Mouse (Mus musculus): Measurements from ENCODE around the gene Mmel1. TPM values are rescaled to one million over a fixed set of nuclear protein-coding genes. Genes with fewer than 3 reads are reported as not detected.

Mmel1 gene
- polyA plus RNA-seq, 1 experiment from 2014 or later = 0.41 TPM

- 0 out of 2 replicates have a peak overlapping the region, but pooled peaks have one; percentile 54 for H3K4me3 ChIP-seq
- no peaks in the 10 kb centered on the region for H3K36me3 ChIP-seq
- peaks cover 6% of the 10 kb centered on the region for H3K4me1 ChIP-seq
- WGBS = 59% methylated on average over 12 of the region's 12 CpGs
- peak overlapping the region; percentile 88 for H3K4me2 ChIP-seq (replicated peaks)
- ATAC-seq (ENCODE audit: low FRiP score) = no peak
- no peak overlapping the region for H3K27ac ChIP-seq
- H3K9me3 ChIP-seq (replicated peaks) = no peaks in the 10 kb centered on the region
- H3K9ac ChIP-seq = no peak overlapping the region
- H3K27me3 ChIP-seq = peaks cover 27% of the 10 kb centered on the region
These were observed 14.6 kb upstream of the Mmel1 start for GRCm38 (mm10) chr4:154854676-154855345.

- Histone ChIP-seq H3K9ac (peak overlapping the region; percentile 69), H3K9me3 (replicated peaks) (no peaks in the 10 kb centered on the region), H3K4me3 (peak overlapping the region; percentile 54), H3K27me3 (peaks cover 27% of the 10 kb centered on the region), H3K4me1 (peaks cover 6% of the 10 kb centered on the region), H3K36me3 (no peaks in the 10 kb centered on the region), H3K4me2 (replicated peaks) (peak overlapping the region; percentile 88), H3K27ac (peak overlapping the region; percentile 79)
- WGBS = under 1% methylated on average over 94 of the region's 110 CpGs
- peak; percentile 96 for ATAC-seq (ENCODE audit: low FRiP score)
These were observed 13.5 kb upstream of the Mmel1 start for GRCm38 (mm10) chr4:154855721-154856479.

GRCm38 (mm10) chr4:154856480-154856837, 12.9 kb upstream of the Mmel1 start:
- Histone ChIP-seq H3K9ac (peak overlapping the region; percentile 3; the same call in 1 of the 2 replicates), H3K4me2 (replicated peaks) (peak overlapping the region; percentile 88), H3K36me3 (no peaks in the 10 kb centered on the region), H3K4me1 (peaks cover 6% of the 10 kb centered on the region), H3K9me3 (replicated peaks) (no peaks in the 10 kb centered on the region), H3K27ac (peak overlapping the region; percentile 79), H3K4me3 (peak overlapping the region; percentile 54), H3K27me3 (peaks cover 27% of the 10 kb centered on the region)
- ATAC-seq (ENCODE audit: low FRiP score) = peak; percentile 39; the same call in 1 of the 2 replicates
- WGBS = 17% methylated on average over 9 of the region's 9 CpGs

GRCm38 (mm10) chr4:154856882-154857281, 12.5 kb upstream of the Mmel1 start:
- H3K27ac ChIP-seq = 0 out of 2 replicates have a peak overlapping the region, but pooled peaks have one; percentile 79
- 89% methylated on average over 7 of the region's 7 CpGs for WGBS
- 0 out of 2 replicates have a peak, but pooled peaks have one; percentile 8 for ATAC-seq (ENCODE audit: low FRiP score)

GRCm38 (mm10) chr4:154857366-154858240, 11.8 kb upstream of the Mmel1 start:
- peaks cover 6% of the 10 kb centered on the region for H3K4me1 ChIP-seq
- H3K27ac ChIP-seq = no peak overlapping the region
- no peak overlapping the region for H3K4me3 ChIP-seq
- no peak overlapping the region for H3K9ac ChIP-seq
- H3K27me3 ChIP-seq = peaks cover 30% of the 10 kb centered on the region
- H3K36me3 ChIP-seq = no peaks in the 10 kb centered on the region
- WGBS = 76% methylated on average over 10 of the region's 10 CpGs
- H3K9me3 ChIP-seq (replicated peaks) = no peaks in the 10 kb centered on the region
- ATAC-seq (ENCODE audit: low FRiP score) = no peak
- no peak overlapping the region for H3K4me2 ChIP-seq (replicated peaks)

More at GRCm38 (mm10) chr4:154856882-154857281, 12.5 kb upstream of the Mmel1 start:
- no peaks in the 10 kb centered on the region for H3K9me3 ChIP-seq (replicated peaks)
- peaks cover 6% of the 10 kb centered on the region for H3K4me1 ChIP-seq
- no peaks in the 10 kb centered on the region for H3K36me3 ChIP-seq
- peak overlapping the region; percentile 88 for H3K4me2 ChIP-seq (replicated peaks)
- no peak overlapping the region for H3K9ac ChIP-seq
- H3K27me3 ChIP-seq = peaks cover 28% of the 10 kb centered on the region
- peak overlapping the region; percentile 54; the same call in 1 of the 2 replicates for H3K4me3 ChIP-seq

- Histone ChIP-seq H3K9me3 (replicated peaks) (no peaks in the 10 kb centered on the region), H3K27ac (no peak overlapping the region), H3K4me3 (no peak overlapping the region), H3K4me1 (peaks cover 6% of the 10 kb centered on the region), H3K9ac (no peak overlapping the region), H3K4me2 (replicated peaks) (no peak overlapping the region), H3K27me3 (peaks cover 33% of the 10 kb centered on the region), H3K36me3 (no peaks in the 10 kb centered on the region)
- no peak for ATAC-seq (ENCODE audit: low FRiP score)
- WGBS = 78% methylated on average over 3 of the region's 3 CpGs
These were observed 10.8 kb upstream of the Mmel1 start for GRCm38 (mm10) chr4:154858601-154859000.

GRCm38 (mm10) chr4:154861967-154862366, 7.4 kb upstream of the Mmel1 start:
- no peak for ATAC-seq (ENCODE audit: low FRiP score)
- Histone ChIP-seq H3K9me3 (replicated peaks) (no peaks in the 10 kb centered on the region), H3K27ac (no peak overlapping the region), H3K27me3 (peaks cover 9% of the 10 kb centered on the region), H3K4me1 (peaks cover 13% of the 10 kb centered on the region), H3K4me3 (no peak overlapping the region), H3K9ac (no peak overlapping the region), H3K4me2 (replicated peaks) (no peak overlapping the region), H3K36me3 (no peaks in the 10 kb centered on the region)
- 78% methylated on average over 5 of the region's 5 CpGs for WGBS

- peaks cover 13% of the 10 kb centered on the region for H3K4me1 ChIP-seq
- ATAC-seq (ENCODE audit: low FRiP score) = no peak
- H3K36me3 ChIP-seq = no peaks in the 10 kb centered on the region
- no peaks in the 10 kb centered on the region for H3K9me3 ChIP-seq (replicated peaks)
- H3K4me3 ChIP-seq = no peak overlapping the region
- WGBS = 87% methylated on average over 3 of the region's 3 CpGs
- H3K27ac ChIP-seq = peak overlapping the region; percentile 64; the same call in 1 of the 2 replicates
- H3K4me2 ChIP-seq (replicated peaks) = peak overlapping the region; percentile 54; the same call in 1 of the 2 replicates
- H3K27me3 ChIP-seq = peaks cover 16% of the 10 kb centered on the region
- H3K9ac ChIP-seq = no peak overlapping the region
These were observed 5.9 kb upstream of the Mmel1 start for GRCm38 (mm10) chr4:154863436-154863935.

GRCm38 (mm10) chr4:154864271-154864771, 5.1 kb upstream of the Mmel1 start:
- Histone ChIP-seq H3K4me2 (replicated peaks) (peak overlapping the region; percentile 54), H3K27me3 (peaks cover 14% of the 10 kb centered on the region)
- peak; percentile 88 for ATAC-seq (ENCODE audit: low FRiP score)

GRCm38 (mm10) chr4:154864961-154865760, 4.2 kb upstream of the Mmel1 start:
- Histone ChIP-seq H3K4me1 (peaks cover 13% of the 10 kb centered on the region), H3K9ac (peak overlapping the region; percentile 62), H3K9me3 (replicated peaks) (no peaks in the 10 kb centered on the region), H3K27me3 (peaks cover 14% of the 10 kb centered on the region), H3K36me3 (no peaks in the 10 kb centered on the region), H3K4me2 (replicated peaks) (peak overlapping the region; percentile 54), H3K4me3 (no peak overlapping the region), H3K27ac (peak overlapping the region; percentile 79)
- ATAC-seq (ENCODE audit: low FRiP score) = 0 out of 2 replicates have a peak, but pooled peaks have one; percentile 27
- 84% methylated on average over 18 of the region's 18 CpGs for WGBS

More at GRCm38 (mm10) chr4:154864271-154864771, 5.1 kb upstream of the Mmel1 start:
- Histone ChIP-seq H3K36me3 (no peaks in the 10 kb centered on the region), H3K27ac (peak overlapping the region; percentile 79), H3K9ac (peak overlapping the region; percentile 62), H3K4me1 (peaks cover 13% of the 10 kb centered on the region), H3K9me3 (replicated peaks) (no peaks in the 10 kb centered on the region), H3K4me3 (peak overlapping the region; percentile 33)
- 2% methylated on average over 18 of the region's 18 CpGs for WGBS

- Histone ChIP-seq H3K27ac (no peak overlapping the region), H3K36me3 (no peaks in the 10 kb centered on the region), H3K4me1 (peaks cover 13% of the 10 kb centered on the region), H3K9ac (no peak overlapping the region), H3K4me3 (no peak overlapping the region), H3K9me3 (replicated peaks) (no peaks in the 10 kb centered on the region), H3K4me2 (replicated peaks) (no peak overlapping the region), H3K27me3 (peaks cover 19% of the 10 kb centered on the region)
- no peak for ATAC-seq (ENCODE audit: low FRiP score)
- 86% methylated on average over 5 of the region's 5 CpGs for WGBS
These were observed 3.0 kb upstream of the Mmel1 start for GRCm38 (mm10) chr4:154866391-154866790.
